Mouse (Mus musculus) right cerebral cortex, adult 18-20 months (tissue): ENCODE results near the gene Sppl3.
A peak's percentile ranks its signal among the peaks of the same experiment; 100 is the strongest.
"Not testable (repeated sequence)": the region's sequence is repeated elsewhere in the genome, so short reads cannot be mapped to it uniquely, and the experiment has no call there.

Experiments used
- DNase-seq: peaks from one replicate; pipeline ENCODE4 v3.0.0; 2022; ENCODE audit warnings: mixed read lengths

The Sppl3 gene

DNA sequence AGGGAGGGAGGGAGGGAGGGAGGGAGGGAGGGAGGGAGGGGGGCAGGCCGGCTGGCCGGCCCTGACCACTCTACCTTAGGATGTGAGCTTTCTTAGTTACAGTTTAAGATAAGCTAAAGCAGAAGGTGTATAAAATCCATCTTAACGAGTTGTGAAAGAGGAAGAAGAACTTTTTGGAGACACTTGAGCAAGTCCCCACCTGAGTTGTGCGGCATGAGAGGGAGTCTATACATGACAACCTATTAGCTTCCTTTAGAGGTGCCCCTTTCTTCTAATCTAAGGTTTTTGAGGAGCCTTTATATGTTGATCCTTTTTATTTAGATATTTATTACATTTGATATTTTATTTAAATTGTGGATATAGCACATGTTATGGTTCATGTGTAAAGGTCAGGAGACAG lies 32.7 kb downstream of the Sppl3 start:
- no peak for DNase-seq

DNA sequence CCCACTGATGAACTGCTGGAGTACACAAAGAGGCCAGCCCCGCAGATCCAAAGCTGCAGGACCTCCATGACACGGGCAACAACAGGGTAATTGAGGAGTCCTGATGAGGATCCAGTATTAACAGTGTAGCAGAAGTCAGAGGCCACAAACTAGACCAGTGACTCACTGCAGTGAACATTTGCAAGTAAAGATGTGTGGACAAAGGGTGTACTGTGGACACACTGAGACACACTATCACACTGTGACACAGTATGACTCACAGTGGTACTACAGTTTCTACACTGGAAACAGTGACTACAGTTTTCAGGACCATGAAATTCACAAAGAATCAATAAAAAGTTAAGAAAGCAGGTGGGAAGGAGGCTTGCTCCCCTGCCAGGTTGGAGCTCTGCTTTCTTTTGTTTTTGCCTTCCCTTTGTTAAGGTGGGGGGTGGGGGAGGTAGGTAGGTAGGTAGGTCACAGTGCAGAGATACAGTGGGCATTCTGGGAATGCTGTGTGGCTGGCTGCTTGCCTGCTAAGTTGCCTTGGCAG lies 34.3 kb downstream of the Sppl3 start:
- DNase-seq, result no peak

DNA sequence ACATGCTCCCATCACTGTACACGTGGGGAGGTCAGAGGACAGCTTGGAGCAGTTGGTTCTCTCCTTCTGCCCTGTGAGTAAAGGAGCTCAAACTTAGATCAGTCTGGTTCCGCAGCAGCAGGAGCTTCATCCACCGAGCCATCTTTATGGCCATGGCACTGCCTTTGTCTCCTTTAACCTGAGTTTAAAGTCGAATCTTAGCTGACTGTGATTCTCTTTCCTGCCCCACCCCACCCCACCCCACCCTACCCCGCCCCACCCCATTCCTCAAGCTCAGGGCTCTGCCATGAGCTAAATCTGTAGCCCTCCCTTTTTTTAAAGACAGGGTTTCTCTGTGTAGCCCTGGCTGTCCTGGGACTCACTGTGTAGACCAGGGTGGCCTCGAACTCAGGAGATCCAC lies 38.8 kb downstream of the Sppl3 start:
- DNase-seq, result no peak

DNA sequence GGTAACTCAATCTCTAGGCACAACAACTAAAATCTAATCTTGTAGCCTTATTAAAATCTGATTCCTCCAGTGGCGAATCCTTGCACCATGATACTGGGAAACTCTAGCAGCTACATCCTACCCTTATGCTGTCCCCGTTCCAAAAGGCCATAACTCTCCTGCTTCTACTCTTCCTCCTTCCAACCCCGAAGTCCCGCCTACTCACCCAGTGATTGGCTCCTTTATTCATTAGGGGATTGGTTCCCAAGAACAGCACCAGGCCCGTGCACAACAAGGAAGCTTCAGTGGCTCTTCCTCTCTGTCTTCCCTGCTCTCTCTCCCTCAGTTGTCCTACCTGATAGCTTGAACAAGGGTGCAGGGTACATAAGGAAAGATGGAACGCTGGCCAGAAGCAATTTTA lies 39.8 kb downstream of the Sppl3 start:
- no peak for DNase-seq

DNA sequence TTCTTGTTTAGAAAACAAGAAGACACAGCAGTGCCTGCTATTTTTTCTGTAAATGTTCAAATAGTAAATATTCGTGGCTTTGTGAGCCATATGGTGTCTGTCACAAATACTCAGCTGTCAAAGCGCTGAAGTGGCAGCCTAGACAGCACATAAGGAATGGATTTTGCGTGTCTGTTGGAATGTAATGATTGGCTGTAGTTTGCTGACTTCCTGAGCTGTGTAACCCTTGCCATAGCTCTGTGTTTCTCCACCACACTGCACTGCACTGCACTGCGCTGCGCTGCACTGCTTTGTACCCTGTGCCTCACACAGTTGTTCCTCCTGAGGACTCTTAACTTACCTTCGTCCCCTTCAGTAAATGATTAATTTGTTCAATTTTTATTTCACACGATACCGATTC lies 41.6 kb downstream of the Sppl3 start:
- DNase-seq, result no peak

DNA sequence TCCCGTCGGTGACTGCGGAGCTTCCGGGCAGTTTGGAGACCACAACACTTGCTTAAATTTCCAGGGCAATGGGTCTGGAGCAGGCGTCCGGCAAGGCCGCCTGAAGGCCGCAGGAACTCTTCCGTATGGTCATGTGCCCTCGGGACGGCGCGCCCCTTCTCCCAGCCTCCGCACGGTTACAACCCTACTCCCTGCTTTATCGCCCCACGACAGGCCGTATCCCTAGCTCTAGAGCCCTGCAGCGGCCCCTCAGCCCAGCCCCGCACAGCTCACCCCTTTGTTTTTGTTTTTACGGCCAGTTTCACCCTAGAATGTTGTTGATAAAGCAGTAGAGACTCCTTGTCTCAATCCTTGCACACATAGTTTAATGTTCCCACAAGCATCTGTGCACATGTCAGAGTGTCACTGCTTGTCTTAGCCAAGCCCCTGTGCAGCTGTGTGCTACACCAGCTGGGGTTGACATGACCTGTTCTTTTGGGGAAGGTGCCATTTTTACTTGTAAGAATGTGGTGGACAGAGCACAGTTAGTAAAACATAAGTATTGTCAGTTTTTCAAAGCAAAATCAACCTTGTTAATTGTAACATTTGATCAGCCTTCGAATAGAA lies 43.0 kb downstream of the Sppl3 start:
- DNase-seq, result no peak

DNA sequence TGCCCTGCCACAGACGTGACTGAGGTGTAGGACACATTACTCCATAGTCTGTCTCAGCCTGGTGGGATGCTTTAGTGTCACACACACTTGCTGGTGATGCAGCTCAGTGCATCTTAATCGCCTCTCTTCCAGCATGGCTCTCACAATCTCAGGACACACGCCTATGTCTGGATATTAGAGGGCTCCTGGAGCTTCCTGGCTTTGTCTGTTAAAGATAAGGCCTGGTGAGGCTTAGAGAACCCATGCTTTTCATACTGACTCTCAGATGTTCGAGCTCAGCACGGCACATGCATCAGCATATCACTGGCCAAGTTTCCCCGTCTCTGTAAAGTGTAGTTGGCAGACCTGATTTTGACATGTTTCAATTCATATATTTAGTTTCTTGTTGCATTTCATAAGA lies 44.5 kb downstream of the Sppl3 start:
- DNase-seq, result no peak

DNA sequence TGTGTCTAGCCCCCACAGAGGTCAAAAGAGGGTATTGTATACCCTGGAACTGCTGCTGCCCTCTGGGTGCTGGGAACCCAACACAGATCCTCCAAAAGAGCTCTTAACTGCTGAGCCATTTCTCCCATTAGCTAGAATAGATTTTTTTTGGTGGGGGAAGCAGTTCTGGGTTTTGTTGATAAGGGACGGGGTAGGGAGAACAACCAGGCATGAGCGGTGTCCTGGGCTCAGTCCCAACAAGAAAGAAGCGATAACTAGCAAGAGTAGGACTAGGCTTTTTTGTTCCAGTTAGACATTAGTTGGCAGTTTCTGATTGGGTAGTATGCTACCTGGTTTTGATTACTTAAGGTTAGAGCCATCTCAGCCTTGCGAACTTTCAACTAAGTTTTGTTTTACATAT lies 46.2 kb downstream of the Sppl3 start:
- DNase-seq, result no peak

DNA sequence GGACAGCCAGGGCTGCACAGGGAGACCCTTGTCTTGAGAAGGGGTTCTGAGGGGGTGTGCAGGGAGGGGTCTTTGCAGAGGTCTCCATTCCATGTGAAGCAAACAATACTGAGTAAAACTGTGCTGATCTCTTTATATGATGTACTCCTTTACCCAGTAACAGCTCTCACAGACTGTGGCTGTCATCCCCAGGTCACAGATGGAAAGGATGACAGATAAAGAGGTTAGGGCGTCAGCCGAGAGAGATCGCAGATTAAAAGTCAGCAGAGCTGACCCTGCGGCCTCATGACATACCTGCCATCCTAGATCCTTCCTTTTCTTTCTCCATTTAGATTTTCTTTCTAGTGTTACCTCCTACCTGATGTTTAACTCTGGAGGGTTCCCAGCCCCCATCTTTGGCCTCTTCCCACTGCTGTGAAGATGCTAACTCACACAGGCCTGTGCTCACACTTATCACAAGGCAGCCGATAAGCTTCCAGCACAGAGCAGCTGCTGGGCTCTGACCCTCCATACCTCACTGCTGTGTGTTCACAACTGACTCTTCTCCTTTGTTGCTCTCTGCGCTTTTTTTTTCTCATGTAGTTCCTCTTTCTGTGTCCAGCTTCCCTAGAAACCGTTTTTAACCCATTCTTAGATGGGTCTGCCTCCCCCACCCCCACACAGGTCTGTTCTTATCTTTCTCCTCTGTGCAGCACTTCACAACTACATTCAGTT lies 47.8 kb downstream of the Sppl3 start:
- DNase-seq, result no peak

DNA sequence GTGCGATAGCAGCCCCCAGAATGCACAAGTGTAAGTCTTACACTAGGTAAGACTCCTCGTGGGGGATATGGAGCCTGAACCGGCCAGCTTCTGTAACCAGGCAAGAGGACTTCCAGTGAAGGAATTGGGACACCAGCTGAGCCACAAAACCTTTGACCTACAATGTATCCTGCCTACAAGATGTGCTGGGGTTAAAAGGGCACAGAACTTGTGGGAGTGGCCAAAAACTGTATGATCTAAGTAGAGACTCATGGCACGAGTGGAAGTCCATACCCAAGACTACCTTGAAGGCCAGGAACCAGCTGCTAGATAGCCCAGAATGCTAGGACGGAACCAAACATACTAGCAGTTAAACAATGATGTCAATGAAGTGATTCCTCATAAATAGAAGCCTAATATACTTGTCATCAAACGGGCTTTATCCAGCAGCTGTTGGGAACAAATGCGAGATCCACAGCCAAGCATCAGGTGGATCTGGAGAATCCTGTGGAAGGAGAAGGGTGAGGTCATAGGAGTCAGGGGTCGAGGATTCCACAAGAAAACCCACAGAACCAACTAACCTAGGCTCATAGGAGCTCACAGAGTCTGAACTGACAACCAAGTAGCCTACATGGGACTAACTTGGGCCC lies 49.2 kb downstream of the Sppl3 start:
- DNase-seq, result no peak

DNA sequence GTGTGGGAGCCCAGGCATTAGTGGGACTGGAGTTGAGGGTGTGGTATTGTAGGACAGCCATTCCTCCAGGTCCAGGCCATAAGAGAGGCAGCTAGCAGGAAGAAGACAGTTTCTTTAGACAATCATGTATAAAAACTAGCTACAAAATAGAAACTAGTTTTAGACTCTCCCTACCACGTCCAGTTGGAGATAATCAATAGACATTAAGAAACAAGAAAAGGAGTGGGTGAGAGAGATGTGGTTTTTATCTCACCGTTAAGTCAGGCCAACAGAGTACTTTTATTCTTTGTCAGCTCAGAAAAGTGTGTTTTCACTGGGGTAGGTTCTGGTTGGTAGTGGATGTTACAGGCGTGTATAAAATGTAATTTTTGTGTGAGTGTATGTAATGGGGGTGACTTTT lies 50.0 kb downstream of the Sppl3 start:
- no peak for DNase-seq

DNA sequence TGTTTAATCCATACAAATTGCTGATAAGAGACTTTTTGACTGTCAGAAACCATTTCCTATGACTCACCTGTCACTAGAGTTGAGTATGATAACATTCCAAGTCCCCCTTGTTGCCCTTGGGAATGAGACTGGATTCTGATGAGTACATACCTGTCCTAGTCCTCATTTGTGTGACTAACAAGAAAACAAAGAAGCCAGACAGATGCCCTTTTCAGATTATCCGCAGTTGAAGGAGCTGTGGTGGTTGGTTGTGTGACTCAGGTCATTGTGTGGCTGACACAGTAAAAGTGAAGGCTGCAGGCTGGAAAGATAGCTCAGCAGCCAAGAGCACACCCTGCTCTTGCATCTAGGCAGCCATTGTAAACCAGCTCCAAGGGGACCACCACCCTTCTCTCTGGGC lies 51.6 kb downstream of the Sppl3 start:
- no peak for DNase-seq

DNA sequence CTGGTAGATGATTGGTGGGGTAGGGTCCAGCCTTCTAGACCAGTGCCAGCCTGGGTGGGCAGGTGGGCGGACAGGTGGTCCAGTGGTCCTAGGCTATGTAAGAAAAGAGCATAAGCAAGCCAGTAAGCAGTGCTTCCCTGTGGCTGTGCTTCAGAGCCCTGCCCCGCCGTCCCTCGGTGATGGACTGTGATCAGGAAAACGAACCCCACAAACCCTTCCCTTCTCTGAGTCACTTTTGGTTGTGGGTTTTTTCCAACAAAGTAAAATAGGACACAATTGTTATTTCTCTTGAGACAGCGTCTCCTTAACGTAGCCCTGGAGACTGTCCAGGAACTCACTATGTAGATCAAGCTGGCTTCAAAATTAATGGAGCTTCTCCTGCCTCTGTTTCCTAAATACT lies 52.5 kb downstream of the Sppl3 start:
- no peak for DNase-seq

DNA sequence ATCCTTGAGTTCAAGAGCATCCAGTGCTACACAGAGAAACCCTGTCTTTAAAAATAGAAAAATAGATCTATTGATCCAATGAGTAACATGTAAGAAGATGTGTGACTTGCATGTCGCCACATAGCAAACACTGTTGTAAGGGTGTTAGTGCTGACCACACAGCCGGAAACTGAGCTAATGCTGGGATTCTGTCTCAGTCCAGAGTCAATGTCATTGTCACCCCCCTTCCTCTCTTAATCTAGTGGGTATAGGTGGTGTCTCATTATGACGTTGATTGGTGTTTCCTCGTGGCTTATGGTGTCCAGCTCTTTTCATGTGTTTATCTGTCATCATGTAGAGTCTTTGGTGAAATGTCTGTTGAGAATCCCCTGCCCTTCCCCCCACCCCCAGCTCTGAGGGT lies 55.3 kb downstream of the Sppl3 start:
- no peak for DNase-seq

DNA sequence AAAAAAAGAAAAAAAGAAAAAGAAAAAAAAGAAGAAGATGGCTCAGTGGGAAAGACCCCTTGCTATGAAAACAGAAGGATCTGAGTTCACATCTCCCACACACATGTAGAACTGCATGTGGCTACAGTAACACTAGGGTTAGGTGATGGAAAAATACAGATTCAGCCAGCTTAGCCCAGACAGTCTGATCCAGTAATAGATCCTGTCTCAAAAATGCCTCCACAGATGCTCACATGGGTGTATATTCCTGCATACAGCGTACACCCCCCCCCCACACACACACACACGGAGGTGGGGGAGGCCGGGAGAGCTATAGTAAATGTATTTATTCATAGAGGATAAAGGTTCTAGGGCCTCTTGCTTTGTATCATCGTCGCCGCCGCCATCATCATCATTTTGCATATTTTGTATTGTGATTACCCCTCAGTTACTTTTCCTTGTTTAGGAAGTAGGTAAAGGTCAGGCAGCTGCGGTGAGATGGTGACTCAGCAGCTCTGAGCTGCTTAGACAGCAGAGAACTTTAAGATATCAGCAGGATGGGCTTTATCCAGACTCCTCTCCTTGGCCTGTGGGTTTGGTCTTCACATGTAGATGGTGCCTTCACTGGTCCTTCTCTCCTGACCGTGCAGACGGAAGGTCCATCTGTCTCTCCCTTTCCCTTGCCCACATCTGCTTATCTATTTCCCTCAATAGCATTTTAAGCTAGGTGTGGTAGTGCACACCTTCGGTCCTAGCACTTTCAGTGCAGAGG lies 57.9 kb downstream of the Sppl3 start:
- DNase-seq, result no peak

DNA sequence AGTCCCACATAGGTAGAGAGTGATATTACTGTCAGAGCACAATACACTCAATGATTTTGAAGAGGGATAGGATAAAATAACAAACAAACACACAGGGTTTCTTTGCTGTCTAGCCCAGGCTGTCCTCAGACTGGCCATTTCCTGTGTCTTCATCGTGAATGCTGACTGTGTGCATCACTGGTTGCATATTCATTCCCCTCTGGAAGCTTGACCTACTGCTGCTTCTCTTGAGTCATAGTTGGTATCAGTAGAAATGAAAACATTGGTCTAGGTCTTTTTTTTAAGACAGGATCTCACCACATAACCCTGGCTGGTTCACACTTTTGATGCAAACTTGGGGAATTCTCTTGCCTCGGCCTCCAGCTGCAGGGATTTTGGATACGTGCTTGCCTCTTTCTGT lies 58.7 kb downstream of the Sppl3 start:
- DNase-seq, result no peak

DNA sequence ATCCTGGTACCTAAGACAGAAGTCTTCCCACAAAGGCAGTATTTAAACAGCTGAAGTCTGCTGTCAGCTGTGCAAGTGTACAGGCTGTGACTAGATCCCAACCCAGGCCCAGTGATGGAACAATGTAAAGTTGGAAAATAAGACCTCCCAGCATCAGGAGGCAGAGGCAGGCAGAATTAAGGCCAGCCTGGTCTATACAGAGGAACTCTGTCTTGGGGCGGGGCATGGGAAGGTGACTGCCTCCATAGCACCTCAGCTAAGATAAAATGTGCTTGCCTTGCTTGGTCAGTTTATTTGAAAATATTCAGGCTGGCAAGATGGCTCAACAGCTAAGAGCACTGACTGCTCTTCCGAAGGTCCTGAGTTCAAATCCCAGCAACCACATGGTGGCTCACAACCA lies 59.5 kb downstream of the Sppl3 start:
- no peak for DNase-seq

DNA sequence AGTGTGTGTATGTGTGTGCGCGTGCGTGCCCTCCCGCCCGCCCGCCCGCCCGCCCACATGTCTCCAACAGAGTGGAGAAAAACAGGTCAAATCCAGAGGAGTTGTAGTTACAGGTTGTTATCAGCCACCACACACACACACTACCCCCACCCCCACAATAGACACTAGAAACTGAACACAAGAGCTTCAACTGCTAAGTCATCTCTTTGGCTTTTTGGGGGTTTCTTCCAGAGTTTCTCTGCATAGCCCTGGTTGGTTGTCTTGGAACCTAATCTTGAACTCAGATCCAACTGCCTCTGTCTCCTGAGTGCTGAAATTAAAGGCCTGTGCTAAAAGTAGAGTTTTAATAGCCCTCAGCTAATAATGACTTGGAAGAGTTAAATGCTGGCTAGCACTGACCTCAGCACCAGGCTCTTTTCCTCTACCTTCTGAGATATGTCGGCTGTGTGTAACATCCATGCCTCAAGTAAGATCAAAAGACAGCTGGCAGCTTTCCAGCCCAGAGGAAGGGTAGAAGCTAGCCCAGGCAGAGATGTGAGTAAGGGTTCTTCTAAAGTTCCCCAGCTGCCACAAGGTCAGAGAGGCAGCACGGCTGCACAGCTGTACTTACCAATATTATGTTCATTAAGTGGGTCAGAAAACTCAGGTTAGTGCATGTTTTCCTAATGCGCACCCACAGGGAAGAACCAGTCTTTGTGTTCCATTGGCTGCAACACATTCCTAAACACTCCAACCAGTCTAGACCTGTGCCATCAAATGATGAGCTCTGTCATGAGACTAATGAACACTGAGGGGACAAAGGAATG lies 60.4 kb downstream of the Sppl3 start:
- DNase-seq, result no peak

DNA sequence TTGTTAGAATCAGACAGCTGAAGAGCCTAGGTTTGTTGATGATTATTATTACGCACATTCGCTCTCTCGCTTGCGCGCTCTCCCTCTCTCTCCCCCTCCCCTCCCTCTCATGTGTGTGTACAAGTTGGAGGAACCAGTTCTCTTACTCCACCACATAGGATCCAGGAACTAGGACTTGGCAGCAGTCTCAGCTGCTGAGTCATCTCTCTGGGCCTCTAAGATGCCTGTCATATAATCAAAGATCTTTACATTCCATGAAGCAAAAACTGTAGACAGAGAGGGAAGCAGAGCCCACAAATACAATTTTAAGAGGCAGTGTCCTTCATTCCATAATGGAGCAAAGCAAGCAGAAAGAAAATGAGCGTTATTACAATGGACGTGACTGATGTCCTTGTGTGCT lies 61.2 kb downstream of the Sppl3 start:
- peak; percentile 72 for DNase-seq

DNA sequence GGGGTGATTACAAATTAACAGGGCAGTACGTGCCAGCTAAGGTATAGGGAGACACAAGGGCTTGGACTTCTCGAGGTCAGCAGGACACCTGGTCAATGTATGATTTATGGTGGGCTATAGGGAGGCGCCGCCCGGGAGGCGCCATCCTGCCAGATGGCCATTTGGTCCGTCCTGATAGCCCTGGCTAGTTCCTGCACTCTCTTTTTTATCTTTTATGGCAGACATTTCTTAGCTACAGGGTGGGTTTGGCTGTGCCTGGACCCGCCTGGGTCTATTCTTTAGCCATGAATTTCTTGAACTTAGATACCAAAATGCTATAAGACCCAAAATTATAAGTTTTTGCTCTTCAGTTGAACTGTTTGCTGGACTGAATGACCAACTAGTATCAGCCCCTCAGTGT lies 62.4 kb downstream of the Sppl3 start:
- DNase-seq, result not testable (repeated sequence)

DNA sequence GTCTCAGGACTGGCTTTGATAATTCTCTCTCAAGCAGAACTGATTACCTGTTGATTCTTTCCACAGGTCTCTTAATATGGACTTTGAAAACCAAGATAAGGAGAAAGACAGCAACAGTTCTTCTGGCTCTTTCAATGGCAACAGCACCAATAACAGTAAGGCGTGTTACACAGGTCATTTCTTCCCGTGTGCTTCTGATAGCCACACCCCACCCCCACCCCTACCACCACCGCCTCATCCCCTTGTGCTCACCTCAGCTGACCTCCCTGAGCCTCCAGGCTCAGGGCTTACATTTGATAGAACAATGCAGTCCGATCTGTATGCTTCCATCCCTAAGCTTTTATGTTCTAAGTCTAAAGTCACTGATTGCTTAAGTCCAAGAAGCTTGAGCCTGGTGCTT lies 63.8 kb downstream of the Sppl3 start:
- DNase-seq, result no peak

DNA sequence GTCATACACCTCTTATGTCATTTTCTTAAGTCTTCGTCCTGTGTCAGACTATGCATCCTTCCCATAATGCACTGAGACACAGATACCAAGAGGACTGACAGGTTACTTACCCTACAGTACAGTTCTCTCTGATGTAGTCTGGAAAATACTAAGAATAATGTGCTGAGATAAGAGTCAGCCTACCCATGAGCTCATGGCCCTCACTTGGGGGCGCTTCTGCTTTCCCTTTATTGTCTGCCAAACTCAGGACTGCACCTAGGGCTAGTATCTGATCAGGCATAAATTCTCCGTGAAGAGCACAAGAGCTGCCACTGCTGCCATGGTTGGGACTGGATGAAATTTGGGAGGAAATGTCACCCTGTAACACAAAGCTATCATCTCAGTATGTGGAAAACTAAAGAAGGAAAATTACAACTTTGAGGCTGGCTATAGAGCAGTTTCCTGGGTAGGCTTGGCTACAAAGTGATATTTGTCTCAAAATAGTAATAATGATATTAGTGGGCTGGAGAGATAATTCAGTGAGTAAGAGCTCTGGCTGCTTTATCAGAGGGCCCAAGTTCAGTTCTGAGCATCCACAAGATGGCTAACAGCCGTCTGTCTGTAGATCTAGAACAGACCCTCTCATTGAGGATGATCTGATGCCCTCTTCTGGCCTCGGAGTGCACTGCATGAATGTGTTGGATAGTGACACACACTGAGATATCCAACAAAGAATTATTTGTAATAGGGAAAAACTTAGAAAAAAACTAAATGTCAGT lies 65.4 kb downstream of the Sppl3 start:
- DNase-seq, result peak; percentile 22
